Mouse (Mus musculus) macrophage (primary cell): Measurements from ENCODE around the gene 2810459M11Rik. TPM values are rescaled to one million over a fixed set of nuclear protein-coding genes. Genes with fewer than 3 reads are reported as not detected.

Experiments
- H3K27ac ChIP-seq: fragments of 350-480 bp; formaldehyde crosslinking; 2 replicates; pipeline ENCODE4 v1.9.0; 2021
- H3K36me3 ChIP-seq: fragments of 350-480 bp; formaldehyde crosslinking; 2 replicates; pipeline ENCODE4 v1.9.0; 2021; ENCODE audit errors: inconsistent target
- H3K4me3 ChIP-seq: fragments of 350-480 bp; formaldehyde crosslinking; 2 replicates; pipeline ENCODE4 v1.9.0; 2021; ENCODE audit errors: inconsistent target
- H3K79me2 ChIP-seq: fragments of 350-480 bp; formaldehyde crosslinking; 2 replicates; pipeline ENCODE4 v1.9.0; 2021; ENCODE audit errors: inconsistent target
- WGBS: methylation state at CpG from one replicate; pipeline ENCODE4 v1.1.7; 2026; ENCODE audit warnings: inconsistent platforms; ENCODE audit not compliant: missing documents; 5-methylcytosine and 5-hydroxymethylcytosine counted together
- polyA plus RNA-seq: library from polyadenylated mRNA; stranded (reverse); fragments of 250-400 nt; gene quantifications from 3 replicates; pipeline ENCODE4 v1.2.4, GENCODE M21; 2018; ENCODE audit warnings: inconsistent platforms

Gene 2810459M11Rik
- polyA plus RNA-seq, 1 experiment from 2014 or later, result not detected

- H3K4me3 ChIP-seq, result no peak overlapping the region
- peaks cover 25% of the 10 kb centered on the region for H3K36me3 ChIP-seq
- H3K27ac ChIP-seq, result no peak overlapping the region
- peaks cover 47% of the 10 kb centered on the region for H3K79me2 ChIP-seq
- WGBS, result 100% methylated on average over 1 of the region's 1 CpGs
Measured at GRCm38 (mm10) chr1:86105054-86105453, 59.4 kb downstream of the 2810459M11Rik start.

Other genes starting within 250 kb of the 2810459M11Rik start
- 124 to 253 TPM (median 156 TPM) in 3 replicates for gene Itm2c, start 151.6 kb upstream of the 2810459M11Rik start, polyA plus RNA-seq
- not detected in 3 replicates for gene 4933407L21Rik, start 117.4 kb upstream of the 2810459M11Rik start, polyA plus RNA-seq
- gene Gpr55, start 84.9 kb upstream of the 2810459M11Rik start, polyA plus RNA-seq, result 0.06 to 0.75 TPM (median 0.22 TPM) in 3 replicates
- gene Spata3, start 29.0 kb upstream of the 2810459M11Rik start, polyA plus RNA-seq, result not detected in 3 replicates
- gene Psmd1, start 18.5 kb downstream of the 2810459M11Rik start, polyA plus RNA-seq, result 78.8 to 209 TPM (median 123 TPM) in 3 replicates
- 2.2 to 9.7 TPM (median 5.1 TPM) in 3 replicates for gene Htr2b, start 66.1 kb downstream of the 2810459M11Rik start, polyA plus RNA-seq
- gene Gm21972, start 87.8 kb downstream of the 2810459M11Rik start, polyA plus RNA-seq, result 5.7 TPM in 1 of 3 replicates, not detected in the others
- gene Armc9, start 108.9 kb downstream of the 2810459M11Rik start, polyA plus RNA-seq, result 3.2 to 4.9 TPM (median 4.5 TPM) in 3 replicates